Mouse (Mus musculus): ENCODE results near the gene Insm1.

The Insm1 gene

DNA sequence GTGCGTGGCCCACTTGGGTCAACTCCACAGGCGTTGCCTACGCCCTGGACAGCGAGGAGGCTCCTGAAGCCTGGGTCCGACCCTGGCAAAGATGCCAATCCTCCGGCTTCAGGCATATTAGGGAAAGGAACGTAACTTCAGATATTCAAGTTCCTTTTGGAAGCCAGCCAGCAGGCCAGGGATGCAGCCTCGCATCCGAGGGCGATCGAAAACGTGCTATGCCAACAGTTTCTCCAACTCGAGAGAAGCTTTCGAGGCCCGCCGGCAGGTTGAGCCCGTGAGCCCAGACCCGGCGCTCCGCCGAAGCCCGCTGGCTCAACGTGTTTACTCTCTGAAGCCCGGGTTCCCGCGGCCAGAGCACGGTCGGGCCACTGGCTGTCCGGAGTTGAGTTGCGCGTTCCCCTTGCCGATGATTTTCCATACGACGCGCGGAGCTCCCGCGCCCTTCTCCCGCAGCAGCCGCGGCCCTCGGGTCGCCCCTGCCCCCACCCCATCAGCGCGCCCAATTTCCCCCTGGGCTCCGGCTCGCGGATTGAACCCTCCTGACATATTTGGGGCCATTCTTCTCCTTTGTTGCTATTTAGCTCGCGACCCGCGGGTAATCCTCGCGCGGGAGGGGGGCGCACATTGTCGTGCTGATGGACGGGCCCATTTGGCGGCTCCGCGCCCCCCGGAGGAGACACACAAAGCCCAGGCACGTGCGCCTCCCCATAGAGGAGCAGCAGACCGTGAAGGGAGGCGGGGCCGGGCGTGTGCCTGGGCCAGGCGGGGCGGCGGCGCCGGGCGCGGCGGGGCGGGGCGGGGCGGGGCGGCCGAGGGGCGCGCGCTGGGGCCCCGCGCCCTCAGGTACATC, at the start of gene Insm1:
TSS of gene Insm1 (plus strand) at position 846 of the 853 bp plus-strand sequence.
- peak; percentile 29 for DNase-seq

DNA sequence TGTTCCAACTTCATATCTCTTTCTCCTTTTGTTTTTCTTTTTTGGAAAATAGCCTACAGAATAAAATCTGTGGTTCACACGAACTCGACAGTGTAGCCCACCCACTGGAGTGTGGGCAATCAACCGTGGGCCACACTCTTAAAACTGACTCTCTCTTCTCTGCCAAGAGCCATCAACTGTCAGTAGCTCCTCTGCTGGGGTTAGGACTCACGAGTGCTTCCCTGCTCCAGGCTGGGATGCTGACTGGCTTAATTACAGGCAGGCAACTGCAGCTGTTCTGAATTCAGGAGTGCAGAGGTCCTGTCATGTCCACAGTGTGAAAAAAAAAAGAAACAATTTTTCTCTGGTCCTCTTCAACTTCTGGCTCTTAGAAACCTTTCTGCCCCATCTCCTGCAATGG, 49.6 kb upstream of the Insm1 start:
- no peak for DNase-seq

DNA sequence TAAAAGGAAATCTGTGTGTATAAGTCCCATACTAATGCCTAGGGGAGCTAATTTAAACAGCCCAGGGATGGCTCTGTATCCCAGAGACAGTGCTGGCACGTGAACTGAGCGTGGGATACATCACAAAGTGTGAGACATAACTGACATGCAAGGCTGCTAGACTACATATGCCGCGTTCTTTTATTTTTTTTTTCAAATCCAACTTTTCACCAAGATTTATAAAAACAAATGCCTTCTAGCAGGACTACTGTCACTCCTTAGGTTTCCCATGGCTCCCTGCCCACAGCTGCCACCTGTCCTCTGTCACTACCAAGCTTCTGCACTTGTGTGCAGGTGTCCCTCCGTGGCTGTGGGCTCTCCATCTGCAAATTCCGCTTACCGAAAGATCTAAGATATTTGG, 47.5 kb upstream of the Insm1 start:
- DNase-seq, result no peak

DNA sequence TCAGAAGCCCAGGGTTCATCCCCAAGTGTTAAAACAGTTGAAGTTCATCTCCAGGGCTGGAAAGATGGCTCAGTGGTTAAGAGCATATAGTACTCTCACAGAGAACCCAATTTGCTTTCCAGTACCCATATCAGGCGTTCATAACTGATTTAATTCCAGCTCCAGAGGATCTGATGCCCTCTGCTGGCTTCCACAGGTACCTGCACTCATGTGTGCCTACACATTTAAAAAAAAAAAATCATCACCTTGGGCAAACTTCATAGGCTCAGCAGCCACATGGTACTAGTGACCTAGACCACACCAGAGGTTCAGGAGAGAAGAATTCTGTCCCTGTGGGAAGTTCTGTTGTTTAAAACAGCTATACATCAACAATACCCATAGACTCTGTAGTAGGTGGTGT, 43.0 kb upstream of the Insm1 start:
- no peak for DNase-seq

GRCm38 (mm10) chr2:146183830-146184793, 37.6 kb upstream of the Insm1 start:
- no peak for DNase-seq

DNA sequence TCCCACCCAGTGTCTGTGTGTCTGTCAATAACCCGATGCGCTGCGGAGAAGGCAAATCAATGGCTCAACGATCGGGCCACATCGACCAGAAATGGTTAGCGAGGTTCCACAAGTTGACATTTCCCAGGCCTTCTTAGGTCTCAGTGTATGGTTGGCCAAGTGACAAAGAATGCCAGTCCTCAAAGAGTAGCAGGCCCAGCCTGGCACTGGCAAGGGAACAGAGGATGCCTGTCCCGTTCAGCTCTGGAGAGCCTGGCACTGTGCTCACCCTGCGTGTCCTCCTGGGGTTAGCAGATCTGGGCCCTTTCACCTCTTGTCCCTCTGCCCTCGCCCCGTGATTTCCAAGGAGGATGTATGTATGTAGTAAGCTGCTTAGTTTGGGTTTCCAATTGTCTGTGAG, 25.6 kb upstream of the Insm1 start:
- DNase-seq, result no peak

DNA sequence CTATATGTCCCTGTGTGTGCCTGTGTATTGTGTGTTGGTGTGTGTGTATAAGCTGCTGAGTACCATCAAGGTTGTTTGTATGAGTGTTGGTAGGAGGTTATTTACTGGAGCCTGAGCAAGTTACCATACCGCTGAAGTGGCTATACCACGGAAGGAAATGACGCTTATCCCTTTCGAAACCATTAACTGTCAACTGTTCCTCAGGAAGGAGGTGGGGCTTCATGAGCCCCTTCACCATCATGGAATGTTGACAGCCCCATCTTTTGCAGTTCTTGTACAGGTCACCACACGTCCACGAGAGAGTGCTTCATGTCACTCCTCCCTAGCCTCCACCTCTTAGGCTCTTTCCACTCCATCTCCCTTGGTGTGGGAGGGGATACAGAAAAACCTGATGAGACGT, 23.8 kb upstream of the Insm1 start:
- no peak for DNase-seq

- DNase-seq, result no peak
Observed at GRCm38 (mm10) chr2:146210968-146211367, 10.8 kb upstream of the Insm1 start.

GRCm38 (mm10) chr2:146214715-146215114, 7.0 kb upstream of the Insm1 start:
- DNase-seq, result peak; percentile 28

DNA sequence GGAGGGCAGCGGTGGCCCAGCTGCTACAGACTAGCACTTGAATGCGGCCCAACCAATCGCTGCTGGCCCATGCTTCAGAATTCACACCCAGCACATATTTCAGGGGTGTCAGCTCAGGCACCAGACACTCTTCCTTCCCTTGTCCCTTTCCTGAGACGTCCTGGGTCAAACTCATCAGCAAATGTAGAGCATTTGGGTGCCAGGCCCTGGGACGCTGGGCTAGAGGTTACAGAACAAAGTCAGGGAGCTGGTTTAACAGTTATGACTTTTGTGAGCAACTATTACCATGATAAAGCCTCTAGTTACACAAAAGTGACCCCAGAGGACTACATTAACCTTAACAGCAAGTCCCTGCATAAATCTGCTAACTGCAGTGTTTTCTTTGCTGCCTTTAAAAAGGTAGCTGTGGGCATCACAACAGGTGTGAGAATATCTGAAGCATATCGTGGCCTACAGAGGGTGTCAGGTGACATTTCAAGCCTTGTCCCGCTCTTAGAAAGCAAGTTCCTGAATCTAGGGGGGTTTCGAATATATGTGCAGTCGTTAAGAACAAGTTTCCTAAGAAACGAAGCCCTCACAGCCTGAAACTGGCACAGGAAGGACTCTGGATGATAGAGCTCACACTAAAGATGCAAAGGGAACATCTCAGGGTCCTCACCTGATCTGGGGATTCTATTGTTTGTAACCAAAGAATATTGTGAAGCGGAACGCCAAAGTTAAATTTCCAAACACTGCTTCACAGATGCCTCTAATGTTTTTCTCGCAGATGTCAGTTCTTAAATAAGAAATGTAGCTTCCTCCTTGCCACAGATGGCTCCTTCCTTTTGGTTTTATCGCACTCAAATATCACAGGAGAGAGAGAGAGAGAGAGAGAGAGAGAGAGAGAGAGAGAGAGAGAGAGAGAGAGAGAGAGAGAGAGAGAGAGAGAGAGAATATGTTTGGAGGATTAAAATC, 5.3 kb upstream of the Insm1 start:
- no peak for DNase-seq

DNA sequence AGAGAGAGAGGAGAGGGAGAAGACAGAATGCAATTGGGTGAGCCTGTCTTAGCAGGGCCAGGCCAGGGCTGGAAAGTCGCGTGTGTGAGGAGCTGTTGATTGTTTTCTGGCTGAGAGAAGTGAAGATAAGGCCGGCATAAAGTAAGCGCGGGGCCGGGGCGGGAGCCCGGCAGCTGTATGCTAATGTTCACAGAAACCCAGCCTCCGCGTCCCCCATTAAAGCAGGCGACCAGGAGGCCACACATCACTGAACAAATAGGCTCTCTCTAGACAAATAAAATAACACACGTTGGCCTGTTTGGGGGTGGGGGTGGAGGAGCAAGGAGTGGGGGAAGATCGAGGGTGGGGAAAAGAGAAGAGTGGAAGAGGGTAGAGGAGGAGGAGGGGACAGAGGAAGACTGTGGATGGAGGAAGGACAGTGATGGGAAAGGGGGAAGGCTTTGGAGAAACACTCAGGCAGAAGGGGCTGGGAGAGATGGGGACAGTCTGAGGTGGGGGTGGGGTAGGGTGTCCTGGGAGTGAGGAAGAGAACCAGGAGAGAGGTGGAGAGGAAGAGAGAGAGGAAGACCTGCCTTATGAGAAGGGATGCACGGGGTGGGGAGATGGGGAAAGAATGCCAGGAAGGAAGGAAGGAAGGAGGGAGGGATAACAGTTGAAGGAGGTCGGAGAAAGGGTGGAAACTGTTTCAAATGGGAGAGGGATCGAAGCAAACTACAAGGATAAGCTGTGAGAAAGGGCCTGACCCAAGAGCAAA, 4.3 kb upstream of the Insm1 start:
- DNase-seq, result peak; percentile 4

GRCm38 (mm10) chr2:146218161-146218691, 3.5 kb upstream of the Insm1 start:
- DNase-seq, result peak; percentile 5

GRCm38 (mm10) chr2:146218881-146219535, 2.7 kb upstream of the Insm1 start:
- peak; percentile 2 for DNase-seq

DNA sequence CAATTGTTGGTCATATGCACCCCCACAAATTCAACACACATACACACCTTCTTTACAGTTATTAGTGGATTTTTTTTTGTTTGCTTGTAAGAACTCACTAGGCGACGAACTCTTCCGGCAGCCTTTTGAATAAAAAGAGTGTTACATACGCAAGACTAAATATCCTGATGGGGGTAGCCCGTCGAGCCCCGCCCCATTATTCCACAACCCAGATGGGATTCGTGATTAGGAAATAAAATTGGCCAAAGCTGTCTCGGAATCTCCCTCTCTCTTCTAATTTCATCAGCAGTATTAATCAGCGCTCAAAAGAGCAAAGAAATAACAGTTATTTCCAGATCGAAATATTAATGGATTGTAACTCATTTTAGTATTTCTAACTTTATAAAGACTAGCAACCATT, 1.9 kb upstream of the Insm1 start:
- no peak for DNase-seq

DNA sequence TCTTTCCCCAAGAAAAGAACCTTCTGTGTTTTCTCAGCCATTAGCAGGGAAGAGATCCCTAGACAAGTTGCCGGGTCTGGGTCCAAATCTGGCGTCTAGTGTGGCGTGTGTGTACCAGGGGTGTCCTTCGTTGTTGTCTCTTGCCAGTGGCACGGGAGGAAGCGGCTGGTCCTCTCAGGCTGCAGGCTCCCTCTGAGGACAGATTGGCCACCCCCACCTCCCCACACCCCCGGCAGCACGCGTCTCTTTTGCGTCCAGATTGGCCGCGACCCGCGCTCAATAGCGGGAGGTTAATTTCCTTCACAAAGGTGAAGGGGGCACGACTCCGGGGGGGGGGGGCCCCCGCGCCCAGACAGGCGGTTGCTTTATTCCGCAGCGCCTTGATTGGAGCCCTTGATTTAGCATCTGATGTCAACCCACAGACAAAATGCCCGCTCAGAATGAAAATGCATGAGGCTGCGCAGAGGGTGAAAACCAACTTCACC, 1.1 kb upstream of the Insm1 start:
- no peak for DNase-seq

GRCm38 (mm10) chr2:146221929-146222278, 183 bp downstream of the Insm1 start:
- no peak for DNase-seq

DNA sequence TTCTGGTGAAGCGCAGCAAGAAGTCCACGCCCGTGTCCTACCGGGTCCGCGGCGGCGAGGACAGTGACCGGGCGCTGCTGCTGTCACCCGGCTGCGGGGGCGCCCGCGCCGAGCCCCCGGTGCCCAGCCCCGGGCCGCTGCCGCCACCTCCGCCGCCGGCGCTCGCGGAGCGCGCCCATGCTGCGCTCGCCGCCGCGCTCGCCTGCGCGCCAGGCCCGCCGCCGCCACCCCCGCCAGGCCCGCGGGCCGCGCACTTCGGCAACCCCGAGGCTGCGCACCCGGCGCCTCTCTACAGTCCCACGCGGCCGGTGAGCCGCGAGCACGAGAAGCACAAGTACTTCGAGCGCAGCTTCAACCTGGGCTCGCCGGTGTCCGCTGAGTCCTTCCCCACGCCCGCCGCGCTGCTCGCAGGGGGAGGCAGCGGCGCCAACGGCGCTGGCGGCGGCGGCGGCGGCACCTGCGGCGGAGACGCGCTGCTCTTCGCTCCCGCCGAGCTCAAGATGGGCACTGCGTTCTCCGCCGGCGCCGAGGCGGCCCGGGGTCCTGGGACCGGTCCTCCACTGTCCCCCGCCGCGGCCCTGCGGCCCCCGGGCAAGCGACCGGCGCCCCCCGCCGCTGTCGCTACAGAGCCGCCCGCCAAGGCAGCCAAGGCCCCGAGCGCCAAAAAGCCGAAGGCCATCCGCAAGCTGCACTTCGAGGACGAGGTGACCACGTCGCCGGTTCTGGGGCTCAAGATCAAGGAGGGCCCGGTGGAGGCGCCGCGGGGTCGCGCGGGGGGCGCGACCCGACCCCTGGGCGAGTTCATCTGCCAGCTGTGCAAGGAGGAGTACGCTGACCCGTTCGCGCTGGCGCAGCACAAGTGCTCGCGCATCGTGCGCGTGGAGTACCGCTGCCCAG, 806 bp downstream of the Insm1 start:
- DNase-seq, result no peak

DNA sequence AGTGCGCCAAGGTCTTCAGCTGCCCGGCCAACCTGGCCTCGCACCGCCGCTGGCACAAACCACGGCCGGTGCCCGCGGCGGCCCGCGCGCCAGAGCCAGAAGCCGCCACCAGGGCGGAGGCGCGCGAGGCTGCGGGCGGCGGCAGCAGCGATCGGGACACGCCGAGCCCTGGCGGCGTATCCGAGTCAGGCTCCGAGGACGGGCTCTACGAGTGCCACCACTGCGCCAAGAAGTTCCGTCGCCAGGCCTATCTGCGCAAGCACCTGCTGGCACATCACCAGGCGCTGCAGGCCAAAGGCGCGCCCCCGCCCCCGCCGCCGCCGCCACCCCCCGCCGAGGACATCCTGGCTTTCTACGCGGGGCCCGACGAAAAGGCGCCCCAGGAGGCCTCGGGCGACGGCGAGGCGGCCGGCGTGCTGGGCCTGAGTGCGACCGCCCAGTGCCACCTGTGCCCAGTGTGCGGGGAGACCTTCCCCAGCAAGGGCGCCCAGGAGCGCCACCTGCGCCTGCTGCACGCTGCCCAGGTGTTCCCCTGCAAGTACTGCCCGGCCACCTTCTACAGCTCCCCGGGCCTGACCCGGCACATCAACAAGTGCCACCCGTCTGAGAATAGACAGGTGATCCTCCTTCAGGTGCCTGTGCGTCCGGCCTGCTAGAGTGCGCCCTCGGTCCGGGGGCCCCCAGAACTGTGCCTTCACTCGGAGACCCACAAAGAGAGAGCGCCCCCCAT, 1.6 kb downstream of the Insm1 start:
- no peak for DNase-seq

- DNase-seq, result no peak
Observed at GRCm38 (mm10) chr2:146224141-146224540, 2.4 kb downstream of the Insm1 start.

All from kidney, postnatal 14 days (tissue).